Mouse (Mus musculus) thymus, postnatal 25 days (tissue): ENCODE results near the gene Kpna7.
A peak's percentile ranks its signal among the peaks of the same experiment; 100 is the strongest.
"Not testable (repeated sequence)": the region's sequence is repeated elsewhere in the genome, so short reads cannot be mapped to it uniquely, and the experiment has no call there.

ENCODE experiments used
- DNase-seq: peaks from one replicate; pipeline ENCODE4 v3.0.0; 2022

Gene Kpna7

DNA sequence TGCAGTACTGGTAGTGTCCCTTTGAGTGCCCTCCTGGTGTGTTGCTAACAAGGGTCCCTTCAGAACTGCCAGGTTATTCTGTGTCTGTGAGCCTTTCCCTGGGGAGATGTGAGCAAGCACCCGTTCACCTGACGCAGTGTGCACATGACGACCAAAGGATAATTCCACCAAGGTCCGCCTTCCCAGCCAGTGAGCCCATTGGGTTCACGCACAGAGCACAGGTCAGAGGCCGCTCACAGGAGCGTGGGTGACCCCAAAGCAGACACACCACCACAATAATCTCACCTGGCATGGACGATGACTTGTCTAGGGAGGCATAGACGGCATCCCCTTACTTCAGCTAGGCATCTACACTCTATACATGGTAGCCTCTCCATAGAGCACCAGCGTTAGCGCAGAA, 17.6 kb upstream of the Kpna7 start:
- not testable (repeated sequence) for DNase-seq

GRCm38 (mm10) chr5:145100960-145101359, 17.1 kb upstream of the Kpna7 start:
- no peak for DNase-seq

DNA sequence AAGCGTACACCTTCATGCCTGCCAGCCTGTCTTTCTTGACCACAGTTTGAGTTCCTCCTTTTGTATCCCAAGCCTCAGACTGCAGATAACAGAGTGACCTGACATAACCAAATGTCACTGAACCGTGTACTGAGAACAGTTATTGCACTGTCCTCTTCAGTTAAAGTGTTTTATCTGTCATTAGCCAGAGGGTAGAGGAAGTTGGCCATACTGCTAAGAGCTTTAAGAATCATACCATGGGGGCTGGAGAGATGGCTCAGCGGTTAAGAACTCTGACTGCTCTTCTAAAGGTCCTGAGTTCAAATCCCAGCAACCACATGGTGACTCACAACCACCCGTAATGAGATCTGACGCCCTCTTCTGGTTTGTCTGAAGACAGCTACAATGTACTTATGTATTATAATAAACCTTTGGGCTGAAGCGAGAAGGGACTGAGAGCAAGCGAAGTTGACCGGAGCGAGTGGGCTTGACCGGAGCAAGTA, 14.6 kb upstream of the Kpna7 start:
- DNase-seq, result no peak

DNA sequence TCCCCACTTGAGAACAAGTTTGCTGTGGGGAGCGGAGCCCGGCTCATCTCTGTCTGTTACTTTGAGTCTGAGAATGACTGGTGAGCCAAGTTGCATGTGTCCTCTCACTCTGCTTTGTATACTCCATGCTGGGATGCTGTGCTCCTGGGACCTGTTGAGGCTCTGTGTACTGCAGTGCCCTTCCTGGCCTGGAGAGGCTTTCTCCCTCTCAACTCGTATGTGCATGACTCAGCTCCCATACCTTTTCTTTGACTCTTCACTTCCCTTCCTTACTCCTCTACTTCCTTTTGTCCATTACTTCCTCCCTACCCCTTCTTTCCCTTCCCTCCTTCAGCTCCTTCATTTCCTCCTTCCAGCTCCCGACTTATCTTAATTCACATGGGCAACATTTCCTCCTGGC, 12.4 kb upstream of the Kpna7 start:
- DNase-seq, result no peak

DNA sequence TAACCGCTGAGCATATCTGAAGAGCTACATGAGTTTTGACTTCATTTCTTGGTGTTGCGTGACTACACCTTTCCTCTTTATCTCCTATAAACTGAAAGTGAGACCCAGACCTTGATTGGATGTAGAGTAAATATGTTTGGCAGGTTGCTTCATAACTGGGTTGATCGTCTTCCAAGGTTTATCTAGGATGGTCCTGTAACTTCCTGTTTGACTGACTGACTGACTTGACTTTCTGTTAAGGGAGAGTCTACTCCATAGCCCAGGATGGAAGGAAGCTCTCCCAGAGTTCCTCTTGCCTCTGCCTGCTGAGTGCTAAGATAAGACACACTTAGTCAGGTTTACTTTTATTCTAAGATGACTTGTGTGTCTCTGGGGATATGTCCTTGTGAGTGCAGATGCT, 6.0 kb upstream of the Kpna7 start:
- DNase-seq, result no peak

- no peak for DNase-seq
Observed at GRCm38 (mm10) chr5:145088186-145088585, 4.4 kb upstream of the Kpna7 start.

DNA sequence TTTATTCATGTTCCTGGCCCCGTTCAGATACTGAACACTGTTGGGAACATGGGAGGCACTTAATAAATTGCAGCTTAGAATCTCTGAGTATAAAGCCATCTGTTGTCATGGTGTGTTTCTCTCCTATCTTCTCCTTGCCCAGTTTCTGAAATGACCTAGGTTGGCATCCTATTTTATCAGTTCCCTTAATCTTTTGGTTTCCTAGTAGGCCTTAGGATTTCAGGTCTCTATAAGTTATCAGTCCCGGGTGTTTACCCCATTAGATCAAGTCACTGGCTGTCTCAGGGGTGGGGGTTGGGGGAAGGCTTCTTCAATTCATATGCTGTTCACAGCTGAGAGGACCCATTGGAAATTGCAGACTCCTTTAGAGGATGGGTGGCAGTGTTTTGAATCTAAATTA, 992 bp upstream of the Kpna7 start:
- no peak for DNase-seq

DNA sequence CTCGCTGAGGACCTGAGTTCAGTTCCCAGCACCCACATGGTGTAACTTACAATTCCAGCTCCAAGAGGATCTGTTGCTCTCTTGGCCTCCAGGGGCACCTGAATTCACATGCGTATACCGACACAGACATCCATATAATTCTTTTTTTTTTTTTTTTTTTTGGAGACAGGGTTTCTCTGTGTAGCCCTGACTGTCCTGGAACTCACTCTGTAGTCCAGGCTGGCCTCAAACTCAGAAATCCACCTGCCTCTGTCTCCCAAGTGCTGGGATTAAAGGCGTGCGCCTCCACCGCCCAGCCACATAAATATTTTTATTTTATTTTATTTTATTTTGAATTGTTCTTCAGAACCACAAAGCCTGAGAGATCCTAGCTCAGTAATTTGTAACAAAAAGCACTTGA, 629 bp downstream of the Kpna7 start:
- DNase-seq, result not testable (repeated sequence)

- no peak for DNase-seq
Observed at GRCm38 (mm10) chr5:145081866-145082613, 1.8 kb downstream of the Kpna7 start.

DNA sequence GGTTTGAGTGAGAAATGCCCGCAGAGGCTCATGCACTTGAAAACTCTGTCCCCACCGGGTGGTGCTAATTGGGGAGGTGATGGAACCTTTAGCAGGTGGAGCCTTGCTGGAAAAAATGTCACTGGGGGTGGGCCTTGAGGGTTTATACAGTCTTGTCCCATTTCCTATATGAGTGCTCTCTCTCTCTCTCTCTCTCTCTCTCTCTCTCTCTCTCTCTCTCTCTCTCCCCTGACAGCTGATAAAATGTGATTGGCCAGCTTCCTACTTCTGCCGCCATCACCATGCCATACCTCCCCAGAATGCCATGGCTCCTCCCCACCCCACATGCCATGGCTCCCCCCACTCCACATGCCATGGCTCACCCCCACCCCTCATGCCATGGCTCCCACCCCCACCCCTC, 8.7 kb downstream of the Kpna7 start:
- no peak for DNase-seq

DNA sequence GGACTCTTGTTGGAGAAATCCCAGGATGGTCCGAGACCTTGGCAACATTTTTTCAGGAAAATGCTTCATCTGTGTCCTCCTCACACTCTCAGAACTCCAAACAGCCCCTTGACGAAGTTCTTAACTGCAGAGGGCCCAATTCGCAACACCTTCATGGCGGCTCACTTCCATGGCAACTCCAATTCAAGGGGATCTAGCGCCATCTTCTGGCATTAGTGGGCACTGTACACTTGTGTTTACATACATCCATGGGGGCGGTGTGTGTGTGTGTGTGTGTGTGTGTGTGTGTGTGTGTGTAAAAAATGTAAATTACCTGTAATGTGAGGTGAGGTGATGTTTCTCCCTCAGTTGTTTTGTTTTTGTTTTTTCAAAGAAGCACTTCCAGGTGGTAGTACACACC, 12.5 kb downstream of the Kpna7 start:
- DNase-seq, result no peak

- peak; percentile 62 for DNase-seq
Observed at GRCm38 (mm10) chr5:145069707-145070106, 14.1 kb downstream of the Kpna7 start.

DNA sequence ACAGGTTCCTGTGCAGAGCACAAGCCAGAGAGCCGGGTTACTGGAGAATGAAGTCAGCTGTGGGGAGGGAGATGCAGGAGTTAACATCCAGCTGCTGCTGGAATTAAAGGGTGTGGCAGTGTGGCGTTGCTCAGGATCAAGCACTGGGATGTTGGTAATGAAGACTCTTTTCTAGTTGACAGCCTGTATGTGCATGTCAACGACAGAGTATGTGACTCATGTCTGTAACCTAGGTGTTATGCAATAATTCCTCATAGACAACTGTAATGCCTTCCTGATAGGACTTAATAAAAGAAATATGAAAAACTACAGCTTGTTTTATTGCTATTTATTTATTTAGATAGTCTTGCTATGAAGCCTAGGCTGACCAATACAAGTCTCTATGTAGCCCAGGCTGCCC, 15.0 kb downstream of the Kpna7 start:
- DNase-seq, result no peak

GRCm38 (mm10) chr5:145064765-145065340, 19.0 kb downstream of the Kpna7 start:
- no peak for DNase-seq

DNA sequence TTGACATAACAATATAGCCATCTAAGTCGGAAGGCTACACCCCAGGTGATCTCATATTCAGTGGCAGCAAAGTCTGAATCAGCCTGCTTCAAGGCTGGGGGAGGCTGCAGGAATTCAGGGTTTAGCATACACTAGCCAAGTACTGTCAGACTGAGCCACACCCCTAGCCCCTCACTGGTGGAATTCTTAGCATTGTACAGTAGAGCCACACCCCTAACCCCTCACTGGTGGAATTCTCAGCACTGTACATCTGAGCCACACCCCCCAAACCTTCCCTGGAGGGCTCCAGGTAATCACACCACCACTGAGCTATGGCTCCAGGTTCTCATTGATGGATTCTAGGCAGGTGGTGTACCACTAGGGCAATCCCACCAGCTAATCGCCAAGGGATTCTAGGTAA, 24.3 kb downstream of the Kpna7 start:
- no peak for DNase-seq

DNA sequence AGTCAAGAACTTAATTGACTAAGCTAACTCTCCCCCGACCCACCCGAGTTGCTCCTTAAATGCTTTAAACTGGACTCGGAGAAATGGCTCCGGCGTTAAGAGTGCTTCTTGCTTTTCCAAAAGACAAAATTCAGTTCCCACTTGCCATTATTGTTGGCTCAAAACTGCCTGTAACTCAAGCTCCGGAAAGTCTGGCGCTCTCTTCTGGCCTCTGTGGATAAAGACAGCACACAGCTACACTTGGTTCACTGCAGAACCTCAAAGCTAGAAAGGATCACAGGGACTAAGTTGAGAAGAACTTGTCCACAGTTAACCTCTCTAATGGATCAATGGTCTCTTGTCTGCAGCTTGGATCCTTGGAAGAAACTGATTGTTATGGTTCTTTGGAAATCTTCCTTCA, 25.1 kb downstream of the Kpna7 start:
- DNase-seq, result no peak

GRCm38 (mm10) chr5:145057907-145058306, 25.9 kb downstream of the Kpna7 start:
- DNase-seq, result no peak

GRCm38 (mm10) chr5:145054187-145054586, 29.6 kb downstream of the Kpna7 start:
- not testable (repeated sequence) for DNase-seq

DNA sequence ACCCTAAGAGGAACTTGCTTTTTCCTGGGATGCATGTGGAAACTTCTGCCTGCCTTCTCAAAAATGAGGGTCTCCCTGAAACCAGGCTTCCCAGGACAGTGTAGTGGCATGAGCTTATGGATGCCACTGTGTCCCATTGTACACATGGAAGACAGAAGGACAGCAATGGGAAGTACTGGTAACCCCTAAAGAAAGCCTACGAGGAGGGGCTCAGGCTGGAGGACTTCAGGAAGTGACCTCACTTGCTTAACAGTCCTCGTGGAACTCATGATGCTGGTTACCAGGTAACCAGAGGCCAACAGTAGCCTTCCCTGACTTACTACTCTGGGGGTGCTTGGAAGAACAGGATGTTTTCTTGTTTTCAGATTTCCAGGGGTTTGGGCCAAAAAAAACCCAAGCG, 41.1 kb downstream of the Kpna7 start, which contains the start of gene 1700018F24Rik:
1700018F24Rik (plus strand) TSS at position 301 of the 400 bp plus-strand sequence.
- DNase-seq, result not testable (repeated sequence)

- peak; percentile 10 for DNase-seq
Observed at GRCm38 (mm10) chr5:145041628-145042027, 42.2 kb downstream of the Kpna7 start.

DNA sequence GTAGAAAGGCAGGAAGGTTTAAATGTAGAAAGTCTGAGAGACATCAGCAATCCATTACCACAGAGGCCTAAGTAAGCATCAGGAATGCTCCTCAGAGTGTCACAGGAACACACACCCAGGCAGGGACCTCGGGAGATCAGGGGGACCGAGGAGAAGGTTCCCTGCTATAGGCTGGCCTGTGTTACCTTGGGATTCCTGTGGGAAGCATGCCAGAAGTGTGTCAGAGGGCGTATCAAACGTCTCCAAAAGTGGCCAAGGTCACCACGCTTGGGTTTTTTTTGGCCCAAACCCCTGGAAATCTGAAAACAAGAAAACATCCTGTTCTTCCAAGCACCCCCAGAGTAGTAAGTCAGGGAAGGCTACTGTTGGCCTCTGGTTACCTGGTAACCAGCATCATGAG, 51.4 kb downstream of the Kpna7 start, which contains the start of gene Gm4871:
Gm4871 (minus strand) TSS at position 364 of the 400 bp plus-strand sequence.
- not testable (repeated sequence) for DNase-seq

- DNase-seq, result not testable (repeated sequence)
Observed at GRCm38 (mm10) chr5:145030476-145030875, 53.4 kb downstream of the Kpna7 start.

- DNase-seq, result not testable (repeated sequence)
Observed at GRCm38 (mm10) chr5:145020712-145021111, 63.1 kb downstream of the Kpna7 start.

- not testable (repeated sequence) for DNase-seq
Observed at GRCm38 (mm10) chr5:145020254-145020653, 63.6 kb downstream of the Kpna7 start.
